Mouse (Mus musculus): ENCODE measurements at regions not wholly inside any gene's neighbourhood (a gene's known extent, or its start where the extent isn't known, plus 50 kb on each side); places are given as distances from the start of the nearest gene placed in this dataset.

DNA sequence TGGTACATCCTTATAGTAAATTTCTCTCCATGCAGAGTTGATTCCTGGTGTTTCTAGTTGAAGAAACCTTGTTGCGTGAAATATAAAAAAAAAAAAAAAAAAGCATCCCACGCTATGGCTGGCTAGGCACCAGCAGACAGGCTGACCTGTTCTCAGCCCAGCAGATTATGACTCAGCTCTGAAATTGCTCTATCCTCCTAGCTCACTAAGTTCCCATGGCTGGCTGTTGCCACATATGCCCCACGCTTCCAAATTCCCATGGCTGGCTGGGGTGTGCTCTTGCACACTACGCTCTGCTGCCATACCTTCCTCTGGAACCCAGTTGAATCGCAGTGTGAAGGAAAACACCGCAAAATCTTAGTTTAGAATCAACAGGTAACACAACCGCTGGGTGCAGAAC is 270.1 kb downstream of the Mid1ip1 start:
- no peak for DNase-seq (ENCODE audit: low read depth)

DNA sequence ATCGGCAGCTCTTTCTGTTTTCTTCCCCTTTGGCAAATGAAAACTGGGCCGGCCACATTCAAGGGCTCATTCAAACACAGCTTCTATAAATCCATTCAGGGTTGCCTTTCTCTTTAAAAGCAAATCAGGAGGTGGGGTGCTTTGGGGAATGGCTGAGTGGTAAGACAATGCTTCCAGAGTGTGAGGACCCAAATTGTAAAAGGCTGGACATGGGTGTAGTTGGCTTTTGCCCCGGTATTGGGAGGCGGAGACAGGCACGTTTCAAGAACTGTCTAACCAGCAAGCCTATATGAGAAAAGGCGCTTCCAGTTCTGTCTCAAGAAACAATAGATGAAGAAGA is 277.0 kb downstream of the Mid1ip1 start:
- DNase-seq (ENCODE audit: low read depth) = no peak

DNA sequence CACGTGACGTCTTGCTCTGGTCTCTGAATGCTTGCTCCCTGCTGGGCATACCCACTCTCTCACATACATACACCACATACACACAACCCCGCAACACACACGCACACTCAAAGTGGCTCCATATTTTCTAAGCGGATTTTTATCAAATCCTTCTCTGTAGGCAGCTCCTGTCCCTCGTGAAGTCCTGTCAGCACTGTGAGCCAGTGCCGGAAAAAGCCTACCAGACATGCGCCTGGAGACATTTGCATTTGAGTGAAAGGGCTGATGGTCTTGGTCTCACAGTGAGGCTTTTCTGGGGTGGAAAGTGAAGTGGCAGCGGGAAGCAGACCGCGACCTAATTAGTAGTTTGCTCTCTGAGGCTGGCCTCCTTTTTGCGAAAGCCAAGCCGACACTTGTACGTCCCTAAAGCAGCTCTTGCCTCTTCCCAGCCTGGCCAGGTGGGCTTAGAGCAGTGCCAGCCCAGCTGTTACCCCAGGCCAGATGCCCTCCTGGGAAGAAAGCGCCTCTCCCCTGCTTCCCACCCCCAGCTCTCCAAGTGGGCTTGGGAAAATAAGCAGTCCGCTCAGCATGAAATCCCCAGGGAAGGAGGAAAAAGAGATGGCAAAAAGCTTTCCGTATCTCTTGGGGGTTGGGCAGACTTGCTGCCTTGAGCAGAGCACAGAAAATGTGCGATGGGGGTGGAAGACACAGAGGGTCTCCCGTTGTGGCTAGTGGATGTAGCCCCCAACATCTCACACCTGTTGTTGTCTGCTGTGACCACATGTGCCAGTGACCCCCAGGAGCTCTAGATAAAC is 277.6 kb downstream of the Mid1ip1 start:
- no peak for DNase-seq (ENCODE audit: low read depth)

DNA sequence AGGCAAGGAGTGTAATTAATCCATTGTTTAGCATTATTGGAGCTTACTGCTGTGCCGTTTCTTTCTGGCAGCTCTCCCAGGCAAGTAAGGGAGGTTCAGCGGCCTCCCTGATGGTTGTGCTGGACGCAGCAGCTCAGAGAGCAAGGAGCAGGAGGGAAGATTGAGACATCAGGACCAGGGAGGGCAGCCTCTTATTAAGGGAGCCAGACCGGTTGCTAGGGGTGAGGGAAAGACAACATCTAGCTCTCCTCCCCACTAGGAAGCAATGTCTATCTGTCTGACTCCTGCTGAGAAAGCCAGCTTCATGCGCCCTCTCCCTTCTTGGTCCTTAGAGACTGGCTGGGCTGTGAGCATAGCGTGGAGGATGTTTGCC is 278.2 kb downstream of the Mid1ip1 start:
- DNase-seq (ENCODE audit: low read depth) = no peak

DNA sequence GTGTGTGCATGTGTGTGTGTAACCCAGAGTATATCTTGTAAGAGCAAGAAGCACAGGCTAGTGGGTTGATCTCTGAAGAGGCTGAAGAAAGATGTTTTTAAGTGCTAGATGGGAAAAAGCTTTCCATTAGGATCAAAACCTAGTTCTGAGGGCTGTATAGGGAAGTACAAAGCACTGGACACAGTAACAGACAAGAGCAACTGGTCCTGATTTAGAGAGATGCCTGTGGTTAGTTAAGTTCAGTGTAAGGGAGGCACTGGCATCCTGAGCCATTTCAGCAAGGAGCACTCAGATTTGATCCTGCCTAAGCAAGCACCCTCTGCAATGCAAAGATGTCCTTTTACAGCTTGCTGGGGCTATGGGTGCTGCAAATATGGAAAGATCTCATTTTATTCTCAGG is 280.1 kb downstream of the Mid1ip1 start:
- no peak for DNase-seq (ENCODE audit: low read depth)

DNA sequence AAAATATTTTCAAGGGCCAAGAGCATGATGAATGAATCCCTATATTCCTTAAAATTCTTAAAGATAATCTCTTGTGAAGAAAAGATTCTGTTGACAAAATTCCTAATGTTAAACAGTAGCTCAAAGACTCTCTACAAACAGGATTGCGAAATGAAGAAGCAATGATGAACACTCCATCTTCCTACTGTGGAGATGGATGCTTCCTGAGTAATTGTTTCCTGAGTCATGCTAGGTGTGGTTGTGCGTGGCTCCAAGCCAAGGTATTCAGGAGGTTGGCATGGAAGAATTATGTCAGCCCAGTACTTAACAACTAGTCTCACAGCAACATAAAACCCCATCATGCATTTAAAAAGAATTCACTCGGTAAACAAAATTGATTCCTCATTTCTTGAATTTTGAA is 286.4 kb downstream of the Mid1ip1 start:
- DNase-seq (ENCODE audit: low read depth) = no peak

DNA sequence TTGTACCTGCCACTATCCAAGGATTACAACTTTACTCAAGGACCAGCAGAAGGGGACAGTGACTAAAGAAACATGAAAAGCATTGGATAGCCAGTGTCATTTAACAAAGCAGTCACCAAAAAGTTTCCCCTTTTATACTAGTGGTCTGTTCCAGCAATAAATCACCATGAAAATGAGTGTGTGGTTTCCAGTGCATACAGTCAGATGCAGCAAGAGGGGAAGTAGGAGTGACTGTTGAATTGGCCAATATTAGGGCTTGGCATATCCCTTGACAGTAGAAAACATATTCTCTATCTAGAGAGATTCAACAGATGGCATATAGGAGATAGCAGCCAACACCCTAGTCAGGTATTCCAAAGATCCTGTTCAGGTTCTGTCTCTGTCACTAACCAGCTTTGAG is 259.8 kb upstream of the H2al1a start:
- peak; percentile 7 for DNase-seq (ENCODE audit: low read depth)

DNA sequence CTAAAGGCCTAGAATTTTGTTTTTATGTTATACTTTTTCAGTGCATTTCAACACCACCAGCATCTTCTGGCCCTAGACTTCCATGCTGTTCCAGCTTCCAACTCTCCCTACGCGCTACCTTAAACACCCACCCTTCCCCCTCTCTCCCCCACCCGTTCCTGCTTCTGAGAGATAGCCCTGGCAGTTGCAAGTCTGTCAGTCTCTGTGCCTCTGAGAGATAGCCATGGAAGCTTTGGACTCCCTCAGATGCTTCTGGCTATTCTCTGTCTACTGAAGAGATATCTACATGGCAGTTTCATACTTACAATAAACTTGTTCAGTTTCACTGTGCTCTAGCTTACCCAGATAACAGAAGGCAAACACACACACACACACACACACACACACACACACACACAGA is 252.3 kb upstream of the H2al1a start:
- no peak for DNase-seq (ENCODE audit: low read depth)

DNA sequence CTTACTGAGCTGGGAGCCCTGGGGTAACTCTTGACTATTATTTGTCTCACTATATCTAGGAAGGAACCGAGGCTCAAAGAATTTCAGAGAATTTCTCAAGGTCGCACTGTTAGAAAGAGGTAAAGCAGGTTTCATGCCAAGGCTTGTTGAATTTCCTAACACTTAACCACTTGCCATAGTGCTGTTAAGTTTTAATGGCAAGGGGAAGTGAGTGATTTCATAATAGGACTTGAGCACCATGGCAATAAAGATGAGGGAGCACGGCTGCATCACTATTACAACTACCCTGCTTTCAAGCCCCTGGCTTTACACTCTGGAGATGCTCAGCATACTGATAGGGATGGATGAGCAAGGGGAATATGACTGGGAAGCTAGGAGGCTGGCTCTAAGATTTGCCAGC is 216.9 kb upstream of the H2al1a start:
- no peak for DNase-seq (ENCODE audit: low read depth)

GRCm38 (mm10) chrX:11082845-11083244 is 216.2 kb upstream of the H2al1a start:
- DNase-seq (ENCODE audit: low read depth) = no peak

- no peak for DNase-seq (ENCODE audit: low read depth)
Measured at GRCm38 (mm10) chrX:11086257-11087072, 212.6 kb upstream of the H2al1a start.

- peak; percentile 12 for DNase-seq (ENCODE audit: low read depth)
Measured at GRCm38 (mm10) chrX:11087913-11088312, 211.1 kb upstream of the H2al1a start.

- DNase-seq (ENCODE audit: low read depth) = no peak
Measured at GRCm38 (mm10) chrX:11088506-11088905, 210.6 kb upstream of the H2al1a start.

DNA sequence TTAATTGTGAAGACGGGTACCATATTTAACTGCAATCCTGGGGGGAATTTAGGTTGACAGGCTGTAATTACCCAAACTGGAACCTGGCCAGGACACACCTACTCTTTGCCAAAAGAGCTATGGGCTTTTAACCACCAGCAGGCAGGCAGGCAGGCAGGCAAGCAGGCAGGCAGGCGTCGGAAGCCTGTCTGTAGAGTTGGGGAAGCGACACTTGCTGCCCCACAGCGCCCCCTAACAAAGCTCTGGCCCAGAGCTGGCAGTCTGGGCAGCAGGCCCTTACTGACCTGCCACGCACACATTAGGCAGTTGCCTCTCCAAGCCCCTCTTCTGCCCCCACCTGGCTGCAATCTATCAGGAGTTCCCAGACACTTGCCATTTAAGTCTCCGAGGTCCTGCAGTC is 208.6 kb upstream of the H2al1a start:
- peak; percentile 17 for DNase-seq (ENCODE audit: low read depth)

GRCm38 (mm10) chrX:11097581-11098254 is 201.3 kb upstream of the H2al1a start:
- no peak for DNase-seq (ENCODE audit: low read depth)

- no peak for DNase-seq (ENCODE audit: low read depth)
Measured at GRCm38 (mm10) chrX:11098366-11098765, 200.7 kb upstream of the H2al1a start.

DNA sequence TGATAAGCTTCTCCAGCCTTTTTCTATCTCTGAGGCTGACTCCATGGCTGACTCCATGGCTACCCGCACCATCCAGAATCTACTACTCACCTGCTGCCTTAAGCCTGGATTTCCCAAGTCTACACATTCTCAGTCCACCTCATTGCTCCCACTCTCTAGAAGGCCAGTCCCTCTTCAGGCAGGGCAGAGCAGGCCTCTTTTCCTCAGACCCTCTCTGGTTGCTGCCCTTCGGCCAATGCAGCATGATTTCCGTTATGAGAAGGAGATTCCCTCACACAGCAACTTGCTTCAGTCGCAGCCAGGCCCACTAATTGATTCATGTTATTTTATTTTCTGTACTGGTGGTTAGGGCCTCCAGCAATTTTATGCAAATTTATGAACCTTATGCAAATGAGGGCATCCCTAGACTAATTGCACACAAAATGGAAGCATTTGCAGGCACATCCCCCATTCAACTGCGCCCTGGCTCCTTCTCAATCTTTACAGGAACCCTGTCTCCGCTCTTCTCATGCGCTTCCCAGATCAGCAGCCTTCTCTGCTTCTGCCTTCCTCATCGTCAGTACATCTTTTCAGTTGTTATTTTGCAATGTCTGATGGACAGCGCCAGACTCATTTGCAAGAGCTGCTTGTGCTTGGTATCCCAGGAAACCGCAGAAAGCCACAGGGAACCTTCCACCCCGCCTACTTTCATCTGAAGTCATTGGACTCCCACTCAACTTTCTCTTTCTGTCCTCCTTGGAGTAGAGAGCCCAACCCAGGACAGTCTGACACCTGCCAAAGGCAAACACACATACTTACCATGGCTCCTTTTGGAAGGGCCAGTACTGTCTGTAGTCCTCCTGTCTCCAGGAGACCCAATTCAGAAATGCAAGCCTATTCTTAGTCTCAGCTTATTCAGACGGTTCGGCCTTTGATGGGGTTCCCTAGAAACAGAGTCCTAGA is 199.6 kb upstream of the H2al1a start:
- DNase-seq (ENCODE audit: low read depth) = no peak

GRCm38 (mm10) chrX:11100935-11101334 is 198.1 kb upstream of the H2al1a start:
- DNase-seq (ENCODE audit: low read depth) = no peak

DNA sequence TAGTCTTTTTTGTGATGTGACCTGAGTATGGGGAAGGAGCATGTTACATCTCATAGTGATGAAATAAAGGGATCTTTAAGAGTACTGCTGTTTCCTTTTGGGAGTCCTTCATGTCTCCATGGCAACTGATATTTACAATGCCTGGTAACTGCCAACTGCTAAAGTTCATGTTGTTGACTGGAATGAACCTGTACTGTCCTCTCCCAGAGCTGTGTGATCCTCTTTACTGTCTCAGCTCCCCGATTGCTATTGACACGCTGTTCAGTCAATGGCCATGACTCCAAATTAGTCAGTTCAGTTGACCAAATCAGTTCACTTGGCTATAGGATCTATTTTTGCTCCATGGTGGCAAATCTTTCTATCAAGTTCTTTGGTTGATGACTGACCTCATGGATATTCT is 167.8 kb upstream of the H2al1a start:
- DNase-seq (ENCODE audit: low read depth) = no peak

- no peak for DNase-seq (ENCODE audit: low read depth)
Measured at GRCm38 (mm10) chrX:11139971-11140421, 159.1 kb upstream of the H2al1a start.

- no peak for DNase-seq (ENCODE audit: low read depth)
Measured at GRCm38 (mm10) chrX:11141294-11141693, 157.8 kb upstream of the H2al1a start.

DNA sequence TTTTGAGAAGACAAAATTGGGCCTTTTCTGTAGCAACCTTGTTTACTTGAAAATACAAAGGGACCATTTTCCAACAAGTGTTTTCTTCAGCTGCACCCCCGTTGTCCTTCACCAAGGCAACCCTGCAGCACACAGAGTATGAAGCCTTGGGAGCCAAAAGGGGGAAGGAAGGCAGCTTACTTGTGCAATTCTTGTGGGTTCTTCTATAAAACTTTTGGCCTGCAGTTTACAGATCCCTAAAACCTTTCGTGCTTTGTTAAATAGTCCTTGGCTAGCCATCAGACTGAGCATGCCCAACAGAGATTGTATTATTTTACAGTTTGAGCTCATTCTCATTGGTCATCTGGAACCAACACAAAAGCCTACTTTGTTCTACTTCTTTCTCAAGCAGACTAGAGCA is 140.6 kb upstream of the H2al1a start:
- DNase-seq (ENCODE audit: low read depth) = no peak

All from c-Kit-positive CD71-negative TER-119-negative erythroid progenitor cells, embryonic 14.5 days (primary cell).